In genomic region chr6:23386711-23387110, GRCm38 (mm10) we compare ENCODE assay signal across 15 mouse cellular contexts.
"Had no signal": no experiment of that assay in that cellular context is flagged by ENCODE, and none has a peak within 500 bp of the region (broad histone marks: within the 10 kb centered on the region; RNA-seq: fewer than 3 reads in every experiment).

No protein-coding gene starts in this region.

- H3K9ac ChIP-seq: intestine, embryonic 15.5 days; kidney, embryonic 15.5 days; liver, embryonic 13.5 days; liver, postnatal 0 days; lung, embryonic 15.5 days; neural tube, embryonic 12.5 days had no signal

- DNase-seq: kidney, adult 2 months; kidney, postnatal 14 days; liver, embryonic 13.5 days; liver, postnatal 0 days; lung, postnatal 14 days; thymus, adult 18-20 months; thymus, postnatal 25 days had no signal

- H3K27ac ChIP-seq: intestine, embryonic 15.5 days; kidney, embryonic 15.5 days; left cerebral cortex, adult 2 months; limb, embryonic 10.5 days; liver, embryonic 13.5 days; lung, embryonic 15.5 days; macrophage; neural tube, embryonic 12.5 days had no signal

- H3K9me3 ChIP-seq: intestine, embryonic 15.5 days; kidney, embryonic 15.5 days; limb, embryonic 10.5 days; liver, embryonic 13.5 days; lung, embryonic 15.5 days; megakaryocyte, embryonic 14.5 days; neural tube, embryonic 12.5 days had no signal

- H3K4me3 ChIP-seq: intestine, embryonic 15.5 days; kidney, embryonic 15.5 days; left cerebral cortex, adult 2 months; limb, embryonic 10.5 days; liver, embryonic 13.5 days; lung, embryonic 15.5 days; megakaryocyte, embryonic 14.5 days; neural tube, embryonic 12.5 days had no signal

- H3K4me1 ChIP-seq: intestine, embryonic 15.5 days; kidney, embryonic 15.5 days; liver, embryonic 13.5 days; lung, embryonic 15.5 days; megakaryocyte, embryonic 14.5 days had no signal

- H3K36me3 ChIP-seq: intestine, embryonic 15.5 days; kidney, embryonic 15.5 days; limb, embryonic 10.5 days; liver, embryonic 13.5 days; lung, embryonic 15.5 days; neural tube, embryonic 12.5 days had no signal

- ATAC-seq: intestine, embryonic 15.5 days; liver, postnatal 0 days had no signal

- H3K4me2 ChIP-seq: intestine, embryonic 15.5 days; kidney, embryonic 15.5 days; liver, embryonic 13.5 days; lung, embryonic 15.5 days; neural tube, embryonic 12.5 days had no signal

- H3K27me3 ChIP-seq: intestine, embryonic 15.5 days; kidney, embryonic 15.5 days; liver, embryonic 13.5 days; lung, embryonic 15.5 days; megakaryocyte, embryonic 14.5 days; neural tube, embryonic 12.5 days had no signal
